Mouse (Mus musculus): ENCODE measurements at regions not wholly inside any gene's neighbourhood (a gene's known extent, or its start where the extent isn't known, plus 50 kb on each side); places are given as distances from the start of the nearest gene placed in this dataset.

GRCm38 (mm10) chr9:92045472-92045905, 147.2 kb upstream of the Plscr5 start:
- CTCF ChIA-PET = interaction anchor here (0.6 kb wide), 1 partner anchor 140 kb away, joined by 5 read pairs; no protein-coding TSS in a partner anchor

GRCm38 (mm10) chr9:92044161-92044560, 148.6 kb upstream of the Plscr5 start:
- CTCF ChIA-PET = no interaction called here

- CTCF ChIA-PET = no interaction called here
Measured at GRCm38 (mm10) chr9:92016521-92016920, 176.2 kb upstream of the Plscr5 start.

- CTCF ChIA-PET = no interaction called here
Measured at GRCm38 (mm10) chr9:92015923-92016322, 176.8 kb upstream of the Plscr5 start.

GRCm38 (mm10) chr9:91988240-91988639, 204.5 kb upstream of the Plscr5 start:
- CTCF ChIA-PET = interaction anchor here (0.7 kb wide), 1 partner anchor 554 kb away, joined by 3 read pairs; the partner anchor contains the start of gene Plod2

- CTCF ChIA-PET = no interaction called here
Measured at GRCm38 (mm10) chr9:91981955-91982621, 210.6 kb upstream of the Plscr5 start.

GRCm38 (mm10) chr9:91981499-91981898, 211.2 kb upstream of the Plscr5 start:
- CTCF ChIA-PET = no interaction called here

GRCm38 (mm10) chr9:91964051-91964450, 228.7 kb upstream of the Plscr5 start:
- CTCF ChIA-PET = no interaction called here

GRCm38 (mm10) chr9:91962726-91963125, 230.0 kb upstream of the Plscr5 start:
- CTCF ChIA-PET = no interaction called here

GRCm38 (mm10) chr9:91961666-91962065, 231.1 kb upstream of the Plscr5 start:
- CTCF ChIA-PET = no interaction called here

GRCm38 (mm10) chr9:91960556-91961325, 232.0 kb upstream of the Plscr5 start:
- CTCF ChIA-PET = no interaction called here

- CTCF ChIA-PET = no interaction called here
Measured at GRCm38 (mm10) chr9:91959592-91959991, 233.1 kb upstream of the Plscr5 start.

GRCm38 (mm10) chr9:91959076-91959475, 233.7 kb upstream of the Plscr5 start:
- CTCF ChIA-PET = no interaction called here

- CTCF ChIA-PET = no interaction called here
Measured at GRCm38 (mm10) chr9:91958421-91958820, 234.3 kb upstream of the Plscr5 start.

- CTCF ChIA-PET = no interaction called here
Measured at GRCm38 (mm10) chr9:91957061-91957460, 235.7 kb upstream of the Plscr5 start.

- CTCF ChIA-PET = no interaction called here
Measured at GRCm38 (mm10) chr9:91948746-91949145, 244.0 kb upstream of the Plscr5 start.

- CTCF ChIA-PET = no interaction called here
Measured at GRCm38 (mm10) chr9:91942001-91942400, 250.7 kb upstream of the Plscr5 start.

GRCm38 (mm10) chr9:91938729-91939128, 254.0 kb upstream of the Plscr5 start:
- CTCF ChIA-PET = no interaction called here

GRCm38 (mm10) chr9:91904066-91904465, 288.7 kb upstream of the Plscr5 start:
- CTCF ChIA-PET = no interaction called here

- CTCF ChIA-PET = no interaction called here
Measured at GRCm38 (mm10) chr9:91900956-91901355, 291.8 kb upstream of the Plscr5 start.

GRCm38 (mm10) chr9:91876823-91877222, 315.9 kb upstream of the Plscr5 start:
- CTCF ChIA-PET = no interaction called here

- CTCF ChIA-PET = no interaction called here
Measured at GRCm38 (mm10) chr9:91831556-91831955, 361.2 kb upstream of the Plscr5 start.

GRCm38 (mm10) chr9:91823733-91824487, 368.8 kb upstream of the Plscr5 start:
- CTCF ChIA-PET = no interaction called here

All from spleen, embryonic (tissue).